Mouse (Mus musculus): ENCODE results near the gene Pde8b. TPM values are rescaled to one million over a fixed set of nuclear protein-coding genes. Genes with fewer than 3 reads are reported as not detected.
A peak's percentile ranks its signal among the peaks of the same experiment; 100 is the strongest.
"Not testable (repeated sequence)": the region's sequence is repeated elsewhere in the genome, so short reads cannot be mapped to it uniquely, and the experiment has no call there.

Pde8b gene
- polyA plus RNA-seq, 1 experiment from 2014 or later = 3.4 TPM

GRCm38 (mm10) chr13:95221882-95222568 is 28.1 kb downstream of the Pde8b start:
- no peak for TF ChIP-seq CTCF (IDR thresholded peaks at IDR 0.05; ENCODE audit: low read depth)
- H3K4me3 ChIP-seq (ENCODE audit: low read depth, low read length) = peak overlapping the region; percentile 61
- H3K27me3 ChIP-seq (ENCODE audit: insufficient read depth, low read length) = peaks cover 27% of the 10 kb centered on the region
- peak overlapping the region; percentile 57 for H3K9ac ChIP-seq
- no peaks in the 10 kb centered on the region for H3K4me1 ChIP-seq (ENCODE audit: insufficient read depth)
- H3K4me2 ChIP-seq = peak overlapping the region; percentile 98
- WGBS = 4% methylated on average over 24 of the region's 24 CpGs
- H3K36me3 ChIP-seq (ENCODE audit: insufficient read depth) = no peaks in the 10 kb centered on the region
- H3K27ac ChIP-seq (ENCODE audit: low read depth) = no peak overlapping the region
- DNase-seq (no peak), ATAC-seq (ENCODE audit: insufficient read depth) (no peak)
- no peaks in the 10 kb centered on the region for H3K9me3 ChIP-seq (ENCODE audit: low read depth, low read length)

GRCm38 (mm10) chr13:95215661-95216170 is 34.4 kb downstream of the Pde8b start:
- DNase-seq; ATAC-seq (ENCODE audit: insufficient read depth); H3K9me3 ChIP-seq (ENCODE audit: low read depth, low read length); H3K27ac ChIP-seq (ENCODE audit: low read depth); H3K9ac ChIP-seq; H3K4me1 ChIP-seq (ENCODE audit: insufficient read depth); H3K4me3 ChIP-seq (ENCODE audit: low read depth, low read length); H3K36me3 ChIP-seq (ENCODE audit: insufficient read depth); H3K4me2 ChIP-seq; H3K27me3 ChIP-seq (ENCODE audit: insufficient read depth, low read length): not testable (repeated sequence)
- WGBS = 21% methylated on average over 1 of the region's 1 CpGs

GRCm38 (mm10) chr13:95212320-95212719 is 37.8 kb downstream of the Pde8b start:
- Histone ChIP-seq H3K9me3 (ENCODE audit: low read depth, low read length) (no peaks in the 10 kb centered on the region), H3K9ac (no peak overlapping the region), H3K4me3 (ENCODE audit: low read depth, low read length) (no peak overlapping the region), H3K27ac (ENCODE audit: low read depth) (no peak overlapping the region), H3K36me3 (ENCODE audit: insufficient read depth) (no peaks in the 10 kb centered on the region), H3K4me2 (no peak overlapping the region), H3K27me3 (ENCODE audit: insufficient read depth, low read length) (no peaks in the 10 kb centered on the region), H3K4me1 (ENCODE audit: insufficient read depth) (no peaks in the 10 kb centered on the region)
- TF ChIP-seq CTCF (IDR thresholded peaks at IDR 0.05; ENCODE audit: low read depth) = no peak
- ATAC-seq (ENCODE audit: insufficient read depth) = no peak
- 63% methylated on average over 5 of the region's 5 CpGs for WGBS
- no peak for DNase-seq

GRCm38 (mm10) chr13:95207301-95207700 is 42.8 kb downstream of the Pde8b start:
- H3K4me3 ChIP-seq (ENCODE audit: low read depth, low read length); H3K36me3 ChIP-seq (ENCODE audit: insufficient read depth); DNase-seq; H3K9ac ChIP-seq; H3K27me3 ChIP-seq (ENCODE audit: insufficient read depth, low read length); H3K9me3 ChIP-seq (ENCODE audit: low read depth, low read length); H3K4me2 ChIP-seq; H3K4me1 ChIP-seq (ENCODE audit: insufficient read depth); ATAC-seq (ENCODE audit: insufficient read depth); H3K27ac ChIP-seq (ENCODE audit: low read depth): not testable (repeated sequence)
- whole genome bisulfite sequencing = 70% methylated on average over 7 of the region's 7 CpGs

GRCm38 (mm10) chr13:95202151-95202758 is 47.9 kb downstream of the Pde8b start:
- H3K4me1 ChIP-seq (ENCODE audit: insufficient read depth) = no peaks in the 10 kb centered on the region; the same call in 1 of the 2 replicates
- TF ChIP-seq CTCF (IDR thresholded peaks at IDR 0.05; ENCODE audit: low read depth) = no peak
- H3K9ac ChIP-seq = no peak overlapping the region
- H3K27ac ChIP-seq (ENCODE audit: low read depth) = no peak overlapping the region
- no peaks in the 10 kb centered on the region for H3K27me3 ChIP-seq (ENCODE audit: insufficient read depth, low read length)
- DNase-seq (no peak), ATAC-seq (ENCODE audit: insufficient read depth) (no peak)
- WGBS = 80% methylated on average over 3 of the region's 3 CpGs
- no peak overlapping the region for H3K4me3 ChIP-seq (ENCODE audit: low read depth, low read length)
- no peaks in the 10 kb centered on the region for H3K36me3 ChIP-seq (ENCODE audit: insufficient read depth)
- H3K4me2 ChIP-seq = no peak overlapping the region
- no peaks in the 10 kb centered on the region for H3K9me3 ChIP-seq (ENCODE audit: low read depth, low read length)

- no peak for TF ChIP-seq CTCF (IDR thresholded peaks at IDR 0.05; ENCODE audit: low read depth)
- H3K9me3 ChIP-seq (ENCODE audit: low read depth, low read length) = no peaks in the 10 kb centered on the region
- ATAC-seq (ENCODE audit: insufficient read depth) (no peak), DNase-seq (no peak)
- no peaks in the 10 kb centered on the region for H3K27me3 ChIP-seq (ENCODE audit: insufficient read depth, low read length)
- H3K4me3 ChIP-seq (ENCODE audit: low read depth, low read length) = no peak overlapping the region
- no peaks in the 10 kb centered on the region for H3K36me3 ChIP-seq (ENCODE audit: insufficient read depth)
- WGBS = 69% methylated on average over 8 of the region's 8 CpGs
- H3K9ac ChIP-seq = no peak overlapping the region
- no peak overlapping the region for H3K4me2 ChIP-seq
- no peak overlapping the region for H3K27ac ChIP-seq (ENCODE audit: low read depth)
- H3K4me1 ChIP-seq (ENCODE audit: insufficient read depth) = no peaks in the 10 kb centered on the region; the same call in 1 of the 2 replicates
Measured at GRCm38 (mm10) chr13:95200817-95201216, 49.3 kb downstream of the Pde8b start.

- Histone ChIP-seq H3K27ac (ENCODE audit: low read depth) (no peak overlapping the region), H3K4me3 (ENCODE audit: low read depth, low read length) (no peak overlapping the region), H3K4me1 (ENCODE audit: insufficient read depth) (no peaks in the 10 kb centered on the region), H3K36me3 (ENCODE audit: insufficient read depth) (no peaks in the 10 kb centered on the region), H3K9ac (no peak overlapping the region), H3K4me2 (no peak overlapping the region), H3K9me3 (ENCODE audit: low read depth, low read length) (no peaks in the 10 kb centered on the region), H3K27me3 (ENCODE audit: insufficient read depth, low read length) (no peaks in the 10 kb centered on the region)
- TF ChIP-seq CTCF (IDR thresholded peaks at IDR 0.05; ENCODE audit: low read depth) = no peak
- ATAC-seq (ENCODE audit: insufficient read depth) (no peak), DNase-seq (no peak)
Measured at GRCm38 (mm10) chr13:95200036-95200435, 50.1 kb downstream of the Pde8b start.
